Mouse (Mus musculus): ENCODE data around the gene Edem2.
"Not testable (repeated sequence)": the region's sequence is repeated elsewhere in the genome, so short reads cannot be mapped to it uniquely, and the experiment has no call there.

Edem2 gene

DNA sequence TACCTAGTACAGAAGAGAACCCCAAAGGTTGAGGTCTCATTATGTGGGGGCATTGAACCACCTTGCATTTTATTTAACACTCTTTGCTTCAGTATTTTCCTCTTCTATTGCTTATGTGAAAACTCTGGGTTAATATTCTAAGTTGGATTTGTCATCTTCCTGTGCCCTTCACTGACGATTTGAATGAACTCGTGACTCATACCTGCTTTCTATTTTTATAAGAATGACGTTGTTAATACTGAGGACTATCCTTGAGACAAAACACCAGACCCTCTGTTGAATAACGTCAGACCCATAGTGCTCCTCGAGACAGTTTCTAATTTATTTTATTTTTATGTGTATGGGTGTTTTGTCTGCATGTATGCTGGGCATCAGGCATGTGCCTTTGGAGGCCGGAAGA lies 7.7 kb upstream of the Edem2 start:
- in situ Hi-C loops (cut with MboI), result no loop called here

DNA sequence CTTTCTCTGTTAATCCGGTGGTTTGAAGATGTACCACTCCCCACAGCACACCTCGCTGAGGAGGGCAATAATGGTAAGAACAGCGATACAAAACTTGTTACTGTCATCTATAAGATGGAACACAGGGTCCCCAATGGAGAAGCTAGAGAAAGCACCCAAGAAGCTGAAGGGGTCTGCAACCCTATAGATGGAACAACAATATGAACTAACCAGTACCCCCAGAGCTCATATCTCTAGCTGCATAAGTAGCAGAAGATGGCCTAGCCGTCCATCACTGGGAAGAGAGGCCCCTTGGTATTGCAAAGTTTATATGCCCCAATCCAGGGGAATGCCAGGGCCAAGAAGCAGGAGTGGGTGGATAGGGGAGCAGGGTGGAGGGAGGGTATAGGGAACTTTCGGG lies 6.5 kb upstream of the Edem2 start, which contains the start of gene Gm17581:
Gm17581 (minus strand) TSS at position 101 of the 400 bp plus-strand sequence.
- in situ Hi-C loops (cut with MboI), result not testable (repeated sequence)

DNA sequence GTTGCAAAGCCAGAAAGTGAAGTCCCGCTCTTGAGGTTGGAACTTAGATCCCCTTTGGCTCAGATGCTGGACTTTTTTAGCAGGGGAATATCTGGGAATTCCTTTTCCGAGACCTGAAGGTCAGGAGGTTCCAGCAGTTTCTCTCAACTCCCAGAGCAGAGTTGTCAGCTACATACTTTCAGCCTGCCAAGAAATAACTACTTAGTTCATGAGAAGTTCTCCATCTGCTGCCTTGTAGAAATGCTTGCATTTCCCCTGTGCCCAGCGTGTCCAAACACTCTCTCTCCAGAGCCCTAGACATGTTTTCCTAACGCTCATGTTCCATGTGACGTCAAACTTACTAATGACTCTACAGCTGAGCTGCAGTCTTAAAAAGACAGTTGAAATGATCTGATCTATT lies 5.8 kb upstream of the Edem2 start:
- in situ Hi-C loops (cut with MboI), result no loop called here

DNA sequence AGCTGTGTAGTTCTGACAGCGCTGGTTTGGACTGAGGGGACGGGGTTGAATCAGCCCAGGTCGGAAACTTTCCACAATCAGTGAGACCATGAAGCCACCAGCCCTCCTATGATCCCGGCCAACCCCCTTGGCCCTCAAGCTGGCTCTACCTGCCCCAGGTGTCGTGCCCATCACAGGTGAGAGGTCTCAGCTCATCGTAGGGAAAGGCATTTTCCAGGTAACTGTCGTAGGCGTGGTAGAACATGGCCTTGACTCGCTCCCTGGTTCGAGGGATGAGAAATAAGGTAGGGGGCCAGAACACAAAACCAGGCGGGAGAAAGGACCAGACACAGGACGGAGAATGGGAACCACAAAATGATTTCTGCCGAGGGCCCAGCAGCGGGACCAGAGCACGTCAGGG lies 533 bp downstream of the Edem2 start:
- in situ Hi-C loops (cut with MboI), result no loop called here

DNA sequence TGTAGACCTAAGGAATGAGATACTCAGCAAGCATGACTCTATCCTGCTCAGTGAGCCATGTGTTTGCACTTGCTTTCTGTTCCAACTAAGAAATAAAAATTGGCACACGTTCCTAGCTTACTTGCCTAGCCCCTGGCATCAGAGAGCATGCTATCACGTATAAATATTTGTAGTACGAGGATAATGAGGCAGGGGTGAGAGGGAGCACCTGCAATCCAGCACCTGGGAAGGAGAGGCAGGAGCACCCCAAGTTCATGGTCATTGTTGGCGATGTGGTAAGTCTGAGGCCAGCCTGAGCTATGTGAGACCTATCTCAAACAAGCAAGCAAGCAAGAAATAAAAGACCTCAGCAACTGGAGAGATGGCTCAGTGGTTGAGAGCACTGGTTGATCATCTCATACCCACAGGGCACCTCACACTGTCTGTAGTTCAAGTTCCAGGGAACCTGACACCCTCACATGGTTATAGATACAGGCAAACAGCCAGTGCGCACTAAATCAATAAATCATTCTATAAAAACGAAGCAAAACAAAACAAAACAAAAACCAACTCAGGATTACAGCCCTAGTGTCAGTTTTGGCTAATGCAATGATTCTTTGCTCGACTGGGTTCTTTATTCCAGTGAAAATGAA lies 1.4 kb downstream of the Edem2 start:
- in situ Hi-C loops (cut with MboI), result no loop called here

DNA sequence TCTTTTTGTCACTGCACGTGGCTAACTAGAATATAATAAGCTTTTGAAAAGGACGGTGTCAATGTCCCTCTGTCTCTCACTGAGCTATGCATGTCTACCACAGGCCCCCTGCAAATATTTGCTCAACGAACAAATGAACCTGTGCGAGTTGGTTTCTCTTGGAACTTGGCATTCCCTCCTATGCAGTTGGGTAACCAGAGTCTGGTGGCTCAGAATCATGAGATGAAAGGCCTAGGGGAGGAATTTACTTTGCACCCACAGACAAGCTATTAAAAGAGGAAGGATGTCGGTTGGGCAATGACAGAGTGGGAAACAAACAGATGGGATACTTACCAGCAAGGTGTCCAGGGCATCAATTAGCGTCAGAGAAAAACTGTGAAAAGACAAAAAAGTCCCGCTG lies 3.0 kb downstream of the Edem2 start:
- in situ Hi-C loops (cut with MboI), result no loop called here

DNA sequence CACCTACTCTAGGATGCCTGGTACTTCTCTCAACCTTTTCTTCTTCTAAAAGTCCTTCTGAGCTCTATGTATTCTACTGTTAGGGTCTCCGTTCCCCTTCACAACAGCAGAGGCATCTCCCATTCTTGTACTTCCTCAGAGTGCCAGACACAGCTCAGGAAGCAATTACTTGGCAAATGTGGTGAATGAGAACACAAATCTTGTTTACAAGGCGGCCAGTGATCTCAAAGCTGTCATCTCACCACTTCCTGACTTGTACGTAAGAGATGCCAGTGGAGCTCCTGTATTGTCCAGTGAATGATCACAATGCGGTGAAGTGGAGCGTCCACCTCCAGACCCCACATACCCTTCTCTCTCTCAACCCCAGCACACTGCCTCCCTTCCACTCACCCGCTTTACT lies 4.7 kb downstream of the Edem2 start:
- in situ Hi-C loops (cut with MboI), result no loop called here

DNA sequence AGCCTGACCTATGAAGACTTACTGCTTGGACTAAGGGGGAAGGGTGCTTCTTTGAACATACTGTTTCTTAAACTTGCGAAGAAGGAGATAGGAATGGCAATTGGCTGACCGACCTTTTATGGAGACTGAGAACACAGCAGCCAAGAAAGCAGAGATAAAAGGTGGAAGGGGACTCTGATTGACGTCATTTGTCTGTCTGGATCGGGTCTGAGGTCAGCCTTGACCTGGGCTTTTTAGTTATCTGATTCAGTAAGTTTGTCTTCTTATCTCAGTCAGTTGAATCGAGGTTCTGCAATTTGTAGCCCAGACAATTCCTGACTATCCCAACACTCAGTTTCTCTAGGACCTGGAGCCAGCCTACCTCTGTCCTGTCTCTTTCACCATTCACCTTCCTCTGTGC lies 5.2 kb downstream of the Edem2 start:
- in situ Hi-C loops (cut with MboI), result no loop called here

DNA sequence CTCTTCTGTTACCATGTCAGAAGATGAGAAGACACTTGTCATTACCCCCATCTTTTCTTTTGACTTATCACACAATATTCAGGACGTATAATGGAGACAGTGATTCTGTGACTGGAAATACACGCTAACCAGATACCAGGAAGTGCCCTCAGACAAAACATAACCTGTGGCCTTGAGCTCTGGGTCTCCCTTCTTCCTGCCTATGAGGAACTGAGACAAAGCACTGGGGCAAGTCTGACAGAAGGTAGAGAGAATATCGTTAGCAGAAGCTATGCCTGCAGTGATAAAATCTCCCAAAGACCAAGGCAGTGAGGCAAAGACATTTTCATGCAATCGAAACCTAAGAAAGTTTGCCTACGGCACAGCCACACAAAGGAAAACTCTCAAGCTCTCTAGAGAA lies 8.7 kb downstream of the Edem2 start:
- in situ Hi-C loops (cut with MboI), result no loop called here

DNA sequence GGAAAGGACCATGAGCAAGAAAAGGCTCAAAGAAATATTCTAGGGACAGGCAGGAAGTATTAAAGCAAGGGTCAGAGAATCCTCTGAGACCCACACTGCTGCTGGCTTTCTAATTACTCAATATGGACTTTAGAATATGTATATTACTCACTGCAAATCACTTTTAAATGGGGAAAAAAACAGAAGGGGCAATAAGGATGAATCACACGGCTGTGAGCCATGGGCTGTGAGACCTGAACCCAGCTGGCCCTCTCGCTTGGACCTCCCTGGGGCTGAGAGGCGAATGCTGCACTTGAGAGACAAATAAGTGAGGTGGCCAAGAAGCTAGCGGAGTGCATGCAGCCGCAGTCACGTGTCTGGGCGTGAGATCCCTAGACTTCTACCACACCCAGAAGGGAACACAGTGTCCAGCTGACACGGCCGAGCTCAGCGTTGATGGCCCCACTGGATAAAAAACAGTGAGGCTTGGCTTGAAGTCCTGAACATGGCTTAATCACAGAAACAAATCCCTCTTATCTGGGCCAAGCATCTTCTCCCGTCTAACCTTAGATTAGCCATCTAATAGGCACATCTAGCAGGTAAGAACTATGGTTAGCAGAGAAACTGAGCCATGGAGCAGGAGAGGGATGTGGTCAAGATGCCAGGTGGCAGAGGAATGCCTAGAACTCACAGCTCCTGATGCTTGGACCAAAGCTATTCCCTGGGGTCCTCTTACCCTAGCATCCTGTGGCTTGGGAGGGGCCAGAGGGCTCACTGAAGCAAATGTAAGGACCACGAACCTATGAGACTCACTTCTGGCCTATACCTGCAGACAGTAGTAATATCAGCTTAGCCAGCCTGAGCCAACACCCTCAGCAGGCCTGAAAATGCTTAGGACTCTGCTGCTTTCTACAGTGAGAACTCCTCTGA lies 11.9 kb downstream of the Edem2 start:
- in situ Hi-C loops (cut with MboI), result no loop called here

DNA sequence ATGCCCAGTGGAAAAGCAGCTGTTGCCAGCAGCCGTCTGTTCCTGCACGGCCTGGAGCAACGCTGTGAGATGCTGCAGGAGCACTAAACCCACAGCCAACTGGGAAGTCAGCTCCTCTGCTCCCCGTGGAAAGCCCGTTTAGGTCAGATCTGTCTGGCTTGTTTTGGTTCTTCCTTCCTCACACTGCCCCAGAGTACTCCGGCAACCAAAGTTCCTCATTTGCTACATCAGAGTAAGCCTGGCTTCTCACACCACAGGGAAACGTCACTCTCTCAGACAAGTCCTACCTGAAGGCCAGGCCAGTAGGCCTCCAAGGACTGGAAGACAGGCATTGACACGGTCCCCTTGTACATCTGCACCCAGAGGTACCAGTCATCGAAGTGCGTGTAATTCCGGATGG lies 18.7 kb downstream of the Edem2 start:
- in situ Hi-C loops (cut with MboI), result no loop called here

DNA sequence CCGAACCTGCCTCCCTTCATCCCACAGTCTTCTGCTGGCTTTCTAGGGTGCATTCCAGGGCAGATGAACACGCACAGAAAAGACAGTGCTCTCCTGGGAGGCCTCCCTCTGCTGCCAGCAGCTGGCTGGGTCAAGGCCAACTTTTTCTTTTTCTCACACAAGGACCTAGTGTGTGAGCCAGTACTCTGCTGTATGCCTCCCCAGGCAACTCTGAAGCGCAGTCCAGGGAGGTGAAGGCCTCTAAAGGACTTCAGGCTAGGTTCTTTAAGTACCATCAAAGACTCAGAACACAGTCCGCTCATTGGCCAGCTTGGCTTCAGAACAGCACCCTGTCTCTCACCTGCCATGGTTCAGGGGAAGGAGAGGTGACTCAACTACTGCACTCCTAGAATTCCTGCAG lies 22.0 kb downstream of the Edem2 start:
- in situ Hi-C loops (cut with MboI), result no loop called here

DNA sequence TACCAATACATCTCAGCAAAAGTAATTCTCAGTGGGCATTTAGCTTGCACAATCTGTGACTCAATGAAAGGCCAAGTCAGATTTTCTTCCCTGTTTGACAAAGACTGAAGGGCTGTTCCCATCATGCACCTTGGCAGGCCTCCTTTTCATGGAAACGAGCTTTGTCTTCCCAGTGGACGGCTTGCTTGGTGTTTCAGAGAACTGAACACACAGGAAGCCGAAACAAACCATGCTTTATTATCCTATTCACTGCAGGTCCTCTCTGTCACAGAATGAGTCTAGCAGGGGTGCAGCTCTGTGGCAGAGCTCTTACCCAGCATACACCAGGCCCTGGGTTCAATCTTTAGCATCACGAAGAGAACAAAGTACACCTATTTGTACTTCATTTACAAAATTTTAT lies 25.6 kb downstream of the Edem2 start:
- in situ Hi-C loops (cut with MboI), result no loop called here

DNA sequence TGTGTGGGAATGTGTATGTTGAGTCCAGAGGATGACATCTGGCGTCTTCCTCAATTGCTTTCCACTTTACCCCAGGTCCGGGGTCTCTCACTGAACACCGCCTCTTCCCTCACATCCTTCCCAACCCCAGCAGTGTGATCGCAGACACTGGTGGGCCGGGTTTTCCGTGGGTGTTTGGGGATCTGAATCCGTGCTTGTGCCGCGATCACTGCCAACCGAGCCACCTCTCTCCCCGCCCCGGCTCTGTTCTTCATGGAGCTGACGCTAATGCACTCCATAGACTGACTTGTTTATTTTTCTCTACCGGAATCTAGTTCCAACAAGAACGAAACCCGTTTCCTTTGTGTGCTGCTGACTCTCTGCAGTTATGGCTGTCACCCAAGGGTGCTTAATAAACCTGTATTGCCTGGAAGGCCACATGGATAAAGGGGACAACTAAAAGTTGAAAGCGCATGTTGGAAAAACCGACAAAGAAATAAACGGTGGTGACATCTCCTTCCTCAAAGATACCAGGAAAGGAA lies 27.8 kb downstream of the Edem2 start:
- in situ Hi-C loops (cut with MboI), result no loop called here

DNA sequence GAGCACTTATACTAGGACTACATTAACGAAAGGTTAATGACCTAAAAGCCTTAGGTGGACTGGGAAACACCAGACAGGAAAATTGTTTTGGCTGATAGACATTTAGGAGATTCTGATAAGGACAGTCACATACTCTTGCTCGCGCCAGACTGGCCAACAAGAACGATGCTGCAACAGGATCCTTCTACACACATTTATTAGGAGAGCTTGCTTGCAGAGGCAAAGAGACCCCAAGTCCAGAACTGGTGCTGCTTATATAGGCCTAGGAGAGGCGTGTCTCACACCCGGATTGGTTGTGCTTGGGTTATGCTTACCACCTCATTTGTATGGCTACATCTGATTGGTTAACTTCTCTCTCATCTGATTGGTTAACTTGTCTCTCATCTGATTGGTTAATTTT lies 30.8 kb downstream of the Edem2 start:
- in situ Hi-C loops (cut with MboI), result not testable (repeated sequence)

DNA sequence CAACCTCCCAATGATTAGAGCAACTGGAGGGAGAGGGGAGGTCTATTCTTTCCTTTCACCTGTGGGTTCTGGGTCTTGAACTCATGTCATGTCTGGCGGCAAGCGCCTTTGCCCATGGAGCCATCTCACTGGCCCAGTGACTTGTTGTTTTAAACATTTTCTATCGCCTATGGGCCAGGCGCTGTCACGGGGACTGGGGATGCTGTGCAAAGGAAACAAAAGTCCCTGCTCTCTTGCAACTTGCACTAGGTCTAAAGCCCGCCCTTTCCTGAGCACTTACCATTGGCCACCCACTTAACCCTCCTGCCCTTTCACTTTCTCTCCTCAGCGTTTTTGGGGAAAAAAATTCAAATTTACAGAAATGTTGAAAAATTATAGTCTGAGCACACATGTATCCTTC lies 32.4 kb downstream of the Edem2 start:
- in situ Hi-C loops (cut with MboI), result no loop called here

DNA sequence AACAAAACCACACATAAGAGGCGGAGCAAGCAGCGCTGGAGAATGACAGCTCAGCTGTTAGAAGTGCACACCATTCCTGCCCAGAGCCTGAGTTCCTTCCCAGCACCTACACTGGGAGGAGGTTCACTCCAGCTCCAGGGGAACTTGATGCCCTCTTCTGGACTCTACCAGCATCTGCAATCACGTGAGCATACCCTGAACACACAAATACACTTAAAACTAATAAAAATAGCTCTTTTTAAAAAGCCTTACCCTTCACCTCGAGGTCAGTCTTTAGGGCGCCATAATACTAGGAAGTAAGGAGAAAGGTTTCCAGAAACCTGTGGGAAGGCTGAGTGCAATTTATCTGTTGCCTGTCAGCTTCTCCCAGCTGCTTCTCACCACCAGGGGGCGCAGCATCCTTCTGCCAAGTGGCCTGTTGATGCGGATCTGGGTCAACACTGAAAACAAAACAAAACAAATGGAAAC lies 33.1 kb downstream of the Edem2 start:
- in situ Hi-C loops (cut with MboI), result no loop called here

DNA sequence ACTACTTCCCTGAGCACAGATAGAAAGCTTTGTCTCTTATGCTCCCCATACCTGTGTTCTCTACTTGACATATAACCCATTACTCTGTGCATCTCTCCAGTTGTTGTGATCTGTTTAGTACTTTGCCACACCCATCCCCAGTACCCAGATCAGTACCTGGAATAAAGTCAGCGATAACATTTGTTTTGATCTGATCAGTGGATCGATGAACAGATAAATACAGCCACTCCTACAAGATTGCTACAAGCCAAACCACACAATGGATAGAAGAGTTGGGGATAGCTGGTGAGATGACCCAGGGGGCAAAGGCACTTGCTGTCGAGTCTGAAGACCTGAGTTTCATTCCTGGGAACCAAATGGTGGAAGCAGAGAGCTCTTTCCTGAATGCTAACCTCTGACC lies 34.0 kb downstream of the Edem2 start:
- in situ Hi-C loops (cut with MboI), result no loop called here

DNA sequence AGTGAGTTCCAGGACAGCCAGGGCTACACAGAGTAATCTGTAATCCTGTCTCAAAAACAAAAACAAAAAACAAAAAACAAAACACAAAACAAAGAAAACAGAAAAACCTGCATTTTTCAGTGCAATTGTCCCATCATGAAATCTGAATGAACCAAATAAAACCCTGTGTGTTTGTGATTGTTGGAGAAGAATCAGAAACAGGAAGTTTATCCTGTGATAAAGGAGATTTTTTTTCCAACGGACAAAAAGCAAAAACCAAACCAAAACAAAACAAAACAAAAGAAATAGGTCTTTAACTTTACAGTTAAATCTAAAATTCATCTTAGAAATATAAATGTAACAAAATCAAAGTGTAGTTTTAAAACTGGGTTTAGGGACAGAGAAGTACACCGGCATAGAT lies 34.7 kb downstream of the Edem2 start:
- in situ Hi-C loops (cut with MboI), result no loop called here

DNA sequence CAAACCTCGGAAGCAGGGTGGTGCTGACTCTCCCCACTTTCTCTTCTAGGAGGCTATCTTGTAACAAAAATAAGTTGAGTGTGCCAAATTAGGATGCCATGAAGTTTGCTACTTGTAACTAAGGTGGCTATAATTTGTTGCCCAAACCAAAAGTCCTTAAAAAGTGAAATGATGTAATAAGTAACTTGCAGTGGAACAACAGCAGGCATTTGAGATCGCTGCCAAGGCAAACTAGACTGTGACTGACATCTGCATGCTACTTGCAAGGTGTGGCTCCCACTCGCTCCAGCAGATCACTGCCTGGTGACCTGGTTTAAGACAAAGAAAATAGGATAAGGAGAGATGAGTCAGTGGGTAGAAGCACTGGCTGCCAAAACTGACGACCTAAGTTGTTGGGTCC lies 36.1 kb downstream of the Edem2 start:
- in situ Hi-C loops (cut with MboI), result no loop called here

DNA sequence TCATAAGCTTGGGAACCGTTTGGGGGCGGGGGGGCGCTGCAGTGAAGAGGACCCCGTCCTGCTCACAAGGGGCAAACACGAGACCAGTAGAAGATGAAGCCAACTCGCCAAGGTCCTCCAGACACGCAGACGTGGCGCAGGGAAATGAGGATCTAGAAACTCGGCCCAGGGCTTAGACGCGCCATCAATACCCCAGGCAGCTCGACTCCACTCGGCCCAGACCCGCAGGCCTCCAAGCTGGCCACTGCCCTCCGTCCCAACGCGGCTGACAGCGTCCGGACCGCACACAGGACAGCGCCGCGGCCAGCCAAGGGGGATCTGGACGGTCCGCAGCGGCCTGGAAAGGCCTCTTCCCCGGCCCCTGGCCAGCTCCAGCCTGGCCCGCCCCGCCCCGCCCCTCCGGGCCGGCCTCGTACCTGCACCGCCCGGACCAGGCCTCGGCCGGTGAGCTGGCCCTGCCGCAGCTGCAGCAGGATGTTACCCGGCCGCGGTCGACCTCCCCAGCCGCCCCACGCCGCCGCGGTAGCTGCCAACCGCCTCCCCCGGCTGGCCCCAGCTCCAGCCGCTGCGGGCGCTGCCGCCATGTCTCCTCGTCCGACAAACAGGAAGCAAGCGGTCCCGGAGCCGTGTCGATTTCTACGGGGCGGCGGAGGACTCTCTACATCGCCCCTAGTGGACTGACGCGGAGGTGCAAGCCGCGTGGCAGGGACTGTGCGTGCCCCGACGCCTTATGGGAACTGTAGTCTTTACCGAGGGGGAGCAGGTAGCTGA lies 37.4 kb downstream of the Edem2 start, which contains the start of gene Trpc4ap:
Trpc4ap (minus strand) TSS at position 662 of the 771 bp plus-strand sequence.
- in situ Hi-C loops (cut with MboI), result no loop called here

DNA sequence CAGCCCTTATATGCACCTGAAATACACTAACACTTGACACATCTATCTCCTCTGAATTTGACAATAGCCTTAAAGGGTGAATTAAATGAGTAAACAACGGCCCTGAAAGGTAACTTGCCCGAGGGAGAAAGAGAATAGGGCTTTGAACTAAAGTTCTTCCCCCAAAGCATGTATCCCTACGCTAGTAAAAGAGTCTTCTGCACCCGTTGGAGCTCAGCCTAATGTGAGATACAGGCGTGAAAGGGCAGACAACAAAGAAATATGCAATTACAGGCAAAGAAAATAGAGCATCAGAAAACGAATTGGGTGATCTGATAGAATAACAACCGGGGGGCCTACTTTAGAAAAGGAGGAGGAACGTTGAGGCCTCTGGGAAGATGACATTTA lies 37.9 kb downstream of the Edem2 start:
- in situ Hi-C loops (cut with MboI), result no loop called here

Measured in mature B cell (primary cell).